Mouse (Mus musculus) spleen, adult 2 months (tissue): ENCODE measurements around the gene Cfap20.

Source experiments
- CTCF ChIP-seq: fragments of 200-500 bp; IDR thresholded peaks from 2 replicates; pipeline ENCODE4 v1.5.1; 2011; ENCODE audit warnings: mild to moderate bottlenecking, inconsistent platforms; ENCODE audit not compliant: insufficient read depth, insufficient read length, insufficient replicate concordance; ENCODE audit errors: extremely low read depth
- POLR2A ChIP-seq: fragments of 200-500 bp; IDR thresholded peaks from 2 replicates; pipeline ENCODE4 v1.6.1; 2011; ENCODE audit warnings: low read depth, low read length, inconsistent platforms

- TF ChIP-seq CTCF, result no peak
- TF ChIP-seq POLR2A, result no peak
These were observed 53.1 kb downstream of the Cfap20 start for GRCm38 (mm10) chr8:95381595-95381994.
